Mouse (Mus musculus): ENCODE measurements at regions not wholly inside any gene's neighbourhood (a gene's known extent, or its start where the extent isn't known, plus 50 kb on each side); places are given as distances from the start of the nearest gene placed in this dataset.

DNA sequence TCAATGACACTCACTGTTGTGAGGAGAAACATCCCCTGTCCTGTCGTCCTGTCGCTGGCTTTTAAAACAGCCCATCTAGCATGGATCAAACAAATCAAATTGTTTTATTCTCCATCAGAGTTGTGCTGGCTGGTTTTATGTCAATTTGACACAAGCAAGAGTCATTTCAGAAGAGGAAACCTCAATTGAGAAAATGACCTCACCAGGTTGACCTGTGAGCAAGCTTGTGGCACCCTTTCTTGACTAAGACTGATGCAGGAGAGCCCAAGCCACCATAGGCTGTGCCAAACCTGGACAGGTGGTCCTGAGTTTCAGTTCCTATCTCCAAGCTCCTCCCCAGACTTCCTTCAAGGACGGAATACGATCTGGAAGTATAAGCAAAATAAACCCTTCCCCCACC, 313.0 kb upstream of the Spred2 start:
- no peak for TF ChIP-seq CTCF (IDR thresholded peaks at IDR 0.05; ENCODE audit: control insufficient read depth, insufficient read depth, insufficient replicate concordance, low read depth, low read length)
- TF ChIP-seq POLR2A (IDR thresholded peaks at IDR 0.05; ENCODE audit: control insufficient read depth, low read depth, low read length) = no peak

Measured in testis, adult 2 months (tissue).